Mouse (Mus musculus) bone marrow macrophage, adult 2 months (primary cell): ENCODE data around the gene Lrpprc. TPM values are rescaled to one million over a fixed set of nuclear protein-coding genes. Genes with fewer than 3 reads are reported as not detected.
"Not testable (repeated sequence)": the region's sequence is repeated elsewhere in the genome, so short reads cannot be mapped to it uniquely, and the experiment has no call there.

Experiments used
- H3K27ac ChIP-seq: 2 replicates; pipeline ENCODE4 v1.5.1; 2012; ENCODE audit warnings: low read depth, low read length; ENCODE audit not compliant: insufficient read depth
- H3K4me1 ChIP-seq: 2 replicates; pipeline ENCODE4 v1.6.1; 2012; ENCODE audit warnings: low read length; ENCODE audit not compliant: control insufficient read depth, insufficient read depth
- H3K4me3 ChIP-seq: 2 replicates; pipeline ENCODE4 v1.5.1; 2012; ENCODE audit warnings: mild to moderate bottlenecking, low read length, moderate library complexity; ENCODE audit not compliant: insufficient read depth
- CTCF ChIP-seq: IDR thresholded peaks from 2 replicates; pipeline ENCODE4 v1.5.1; 2012; ENCODE audit warnings: low read depth, mild to moderate bottlenecking, low read length, moderate library complexity
- POLR2A ChIP-seq: IDR thresholded peaks from 2 replicates; pipeline ENCODE4 v1.6.1; 2012; ENCODE audit warnings: mild to moderate bottlenecking, low read depth, low read length, borderline replicate concordance
- polyA plus RNA-seq: library from polyadenylated mRNA; stranded (reverse); fragments of >200 nt; gene quantifications from 2 replicates; pipeline ENCODE4 v1.2.4, GENCODE M21; 2012; ENCODE audit not compliant: missing spikeins, insufficient read depth, insufficient read length

Lrpprc gene
- polyA plus RNA-seq = 17.1 and 20.9 TPM in 2 replicates

DNA sequence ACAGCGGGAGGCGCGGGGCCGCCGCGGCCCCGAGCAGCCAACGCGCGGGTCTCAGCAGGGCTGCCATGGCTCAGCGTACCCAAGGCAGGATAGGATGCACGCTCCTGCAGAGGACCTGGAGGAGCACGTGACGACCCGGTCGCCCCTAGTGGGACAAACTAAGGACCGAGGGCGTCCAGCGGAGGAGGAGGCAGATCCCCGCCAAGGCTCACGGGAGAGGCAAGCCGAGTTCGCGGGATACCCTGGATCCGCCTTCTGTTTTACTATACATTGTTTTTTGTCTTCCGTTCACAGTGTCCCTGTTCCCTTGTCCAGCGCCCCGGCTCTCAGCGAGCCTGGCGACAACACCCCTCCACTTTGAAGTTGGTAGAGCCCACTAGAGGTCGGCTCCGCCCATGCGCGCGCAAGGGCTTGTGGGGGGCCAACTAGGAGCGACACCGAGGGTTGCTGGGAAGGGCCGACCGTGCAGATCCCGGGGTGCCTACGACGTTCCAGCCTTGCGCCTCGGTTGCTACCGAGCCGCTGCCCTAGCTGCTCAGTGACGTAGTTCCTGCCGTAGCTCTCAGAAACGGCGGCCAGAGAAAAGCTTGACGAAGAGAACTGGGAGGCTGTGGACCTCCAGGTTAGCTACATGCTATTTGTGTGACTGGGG is at the start of gene Lrpprc:
Lrpprc (minus strand) TSS at position 343 of the 652 bp plus-strand sequence.
- H3K4me1 ChIP-seq = peaks cover 16% of the 10 kb centered on the region
- H3K27ac ChIP-seq = peak within 1 kb of the TSS; percentile 64
- TF ChIP-seq CTCF = no peak
- TF ChIP-seq POLR2A = no peak
- H3K4me3 ChIP-seq = peak within 1 kb of the TSS; percentile 86

DNA sequence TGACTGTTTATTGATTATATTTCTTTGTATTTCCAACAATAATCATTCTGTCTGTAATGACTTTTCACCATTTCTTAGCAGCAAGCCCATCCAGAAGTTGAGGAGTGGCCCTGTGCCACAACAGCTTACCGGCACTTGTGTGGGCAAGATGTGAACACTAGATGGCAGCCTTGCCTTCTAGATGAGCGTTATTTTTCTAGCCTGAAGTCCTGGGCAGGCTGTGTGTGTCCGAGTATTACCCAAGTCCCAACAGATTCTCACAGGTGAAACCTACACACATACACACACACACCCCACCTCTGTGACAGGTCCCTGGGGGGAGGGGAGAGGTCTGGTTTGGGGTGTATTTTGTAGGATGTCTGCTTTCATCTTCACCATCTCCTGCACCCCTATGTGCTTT is 47.2 kb upstream of the Lrpprc start:
- no peak overlapping the region for H3K27ac ChIP-seq
- H3K4me1 ChIP-seq = no peaks in the 10 kb centered on the region
- H3K4me3 ChIP-seq = no peak overlapping the region
- peak; percentile 84 for TF ChIP-seq CTCF
- no peak for TF ChIP-seq POLR2A

- no peak for TF ChIP-seq POLR2A
- no peak for TF ChIP-seq CTCF
- Histone ChIP-seq H3K4me3 (no peak overlapping the region), H3K4me1 (no peaks in the 10 kb centered on the region), H3K27ac (no peak overlapping the region)
Observed at GRCm38 (mm10) chr17:84835249-84835648, 44.7 kb upstream of the Lrpprc start.

- no peak for TF ChIP-seq POLR2A
- Histone ChIP-seq H3K27ac (no peak overlapping the region), H3K4me3 (no peak overlapping the region), H3K4me1 (no peaks in the 10 kb centered on the region)
Observed at GRCm38 (mm10) chr17:84832346-84832745, 41.8 kb upstream of the Lrpprc start.

GRCm38 (mm10) chr17:84828301-84828700 is 37.7 kb upstream of the Lrpprc start:
- no peak for TF ChIP-seq POLR2A
- TF ChIP-seq CTCF = no peak
- Histone ChIP-seq H3K27ac (no peak overlapping the region), H3K4me1 (no peaks in the 10 kb centered on the region), H3K4me3 (no peak overlapping the region)

GRCm38 (mm10) chr17:84820603-84821002 is 30.0 kb upstream of the Lrpprc start:
- no peak for TF ChIP-seq POLR2A
- TF ChIP-seq CTCF = no peak
- no peak overlapping the region for H3K4me3 ChIP-seq
- H3K27ac ChIP-seq = no peak overlapping the region
- H3K4me1 ChIP-seq = no peaks in the 10 kb centered on the region

GRCm38 (mm10) chr17:84818390-84818789 is 27.8 kb upstream of the Lrpprc start:
- no peak for TF ChIP-seq CTCF
- TF ChIP-seq POLR2A = no peak
- Histone ChIP-seq H3K27ac (no peak overlapping the region), H3K4me1 (no peaks in the 10 kb centered on the region), H3K4me3 (no peak overlapping the region)

GRCm38 (mm10) chr17:84816014-84816461 is 25.4 kb upstream of the Lrpprc start:
- Histone ChIP-seq H3K4me1 (no peaks in the 10 kb centered on the region), H3K4me3 (no peak overlapping the region), H3K27ac (no peak overlapping the region)
- TF ChIP-seq POLR2A (no peak), CTCF (no peak)

- no peak for TF ChIP-seq POLR2A
- no peak for TF ChIP-seq CTCF
- H3K4me3 ChIP-seq = no peak overlapping the region
- no peaks in the 10 kb centered on the region for H3K4me1 ChIP-seq
- H3K27ac ChIP-seq = no peak overlapping the region
Observed at GRCm38 (mm10) chr17:84814905-84815304, 24.3 kb upstream of the Lrpprc start.

DNA sequence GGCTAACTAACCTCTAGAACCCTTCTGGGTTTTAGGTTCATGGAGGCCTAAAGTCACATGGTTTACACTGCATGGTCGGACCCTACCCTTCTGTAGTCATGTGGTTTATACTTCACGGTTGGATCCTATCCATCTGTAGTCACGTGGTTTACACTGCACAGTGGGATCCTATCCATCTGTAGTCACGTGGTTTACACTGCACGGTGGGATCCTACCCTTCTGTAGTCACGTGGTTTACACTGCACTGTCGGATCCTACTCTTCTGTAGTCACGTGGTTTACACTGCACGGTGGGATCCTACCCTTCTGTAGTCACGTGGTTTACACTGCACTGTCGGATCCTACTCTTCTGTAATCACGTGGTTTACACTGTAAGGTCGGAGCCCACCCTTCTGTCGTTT is 23.6 kb upstream of the Lrpprc start:
- not testable (repeated sequence) for H3K4me3 ChIP-seq, H3K4me1 ChIP-seq, H3K27ac ChIP-seq

- H3K27ac ChIP-seq = no peak overlapping the region
- H3K4me3 ChIP-seq = no peak overlapping the region
- peaks cover 16% of the 10 kb centered on the region for H3K4me1 ChIP-seq
- no peak for TF ChIP-seq CTCF
- no peak for TF ChIP-seq POLR2A
Observed at GRCm38 (mm10) chr17:84792006-84792405, 1.4 kb upstream of the Lrpprc start.
